Mouse (Mus musculus) brain, embryonic 14.5 days (tissue): ENCODE data around the gene Bcor.

ENCODE experiments used
- CTCF ChIP-seq: fragments of 200-500 bp; IDR thresholded peaks from 2 replicates; pipeline ENCODE4 v1.5.1; 2012; ENCODE audit warnings: inconsistent platforms, mild to moderate bottlenecking, moderate library complexity, borderline replicate concordance; ENCODE audit not compliant: insufficient read depth, insufficient read length; ENCODE audit errors: extremely low read depth
- POLR2A ChIP-seq: fragments of 200-500 bp; IDR thresholded peaks from 2 replicates; pipeline ENCODE4 v1.6.1; 2012; ENCODE audit warnings: mild to moderate bottlenecking, inconsistent platforms, borderline replicate concordance; ENCODE audit not compliant: poor library complexity, insufficient read depth, insufficient read length, severe bottlenecking; ENCODE audit errors: extremely low read depth

GRCm38 (mm10) chrX:12126408-12127105 lies 33.6 kb downstream of the Bcor start:
- TF ChIP-seq POLR2A (no peak), CTCF (no peak)
